Mouse (Mus musculus) gastrocnemius, adult 2 months (tissue): ENCODE results near the gene Il23r. TPM values are rescaled to one million over a fixed set of nuclear protein-coding genes. Genes with fewer than 3 reads are reported as not detected.

Experiments
- DNase-seq: peaks from one replicate; pipeline ENCODE4 v3.0.0; 2022
- H3K27ac ChIP-seq: fragments of 200-600 bp; 2 replicates; pipeline ENCODE4 v1.8.1; 2022; ENCODE audit warnings: mild to moderate bottlenecking
- H3K4me3 ChIP-seq: fragments of 200-600 bp; 2 replicates; pipeline ENCODE4 v1.8.1; 2022; ENCODE audit warnings: mild to moderate bottlenecking, moderate library complexity
- CTCF ChIP-seq: fragments of 200-600 bp; IDR thresholded peaks from 2 replicates; pipeline ENCODE4 v1.8.1; 2022; ENCODE audit warnings: antibody characterized with exemption, mild to moderate bottlenecking, moderate library complexity
- intact Hi-C: fragments of 180-260 bp; cut with DNase I; formaldehyde crosslinking; loops from one replicate; pipeline ENCODE4 v1.15.1; 2025
- total RNA-seq, 2 experiments: library from RNA; stranded (reverse); gene quantifications; 2 replicates each; pipeline ENCODE4 v1.2.3; 2021

Gene Il23r
- total RNA-seq, 2 experiments from 2014 or later = not detected

- no peak for TF ChIP-seq CTCF
- no peak for DNase-seq
- intact Hi-C loops = no loop called here
- Histone ChIP-seq H3K4me3 (no peak overlapping the region), H3K27ac (no peak overlapping the region)
Observed at GRCm38 (mm10) chr6:67413378-67413777, 78.3 kb downstream of the Il23r start.

GRCm38 (mm10) chr6:67405281-67405682, 86.4 kb downstream of the Il23r start:
- DNase-seq = no peak
- no peak for TF ChIP-seq CTCF
- intact Hi-C loops = no loop called here
- Histone ChIP-seq H3K4me3 (no peak overlapping the region), H3K27ac (no peak overlapping the region)

- no peak overlapping the region for H3K27ac ChIP-seq
- no peak overlapping the region for H3K4me3 ChIP-seq
- TF ChIP-seq CTCF = no peak
- no peak for DNase-seq
- intact Hi-C loops = no loop called here
Observed at GRCm38 (mm10) chr6:67399551-67399950, 92.1 kb downstream of the Il23r start.

GRCm38 (mm10) chr6:67375982-67376391, 115.7 kb downstream of the Il23r start, which contains the start of gene Il12rb2:
TSS of gene Il12rb2 (minus strand) at chr6:67376188.
- Histone ChIP-seq H3K4me3 (peak within 1 kb of the TSS; percentile 38), H3K27ac (no peak within 1 kb of the TSS)
- intact Hi-C loops = no loop called here
- TF ChIP-seq CTCF = no peak
- DNase-seq = peak; percentile 28

Other genes with a start within 250 kb of the Il23r start
- not detected for gene Il12rb2, start 115.7 kb downstream of the Il23r start, total RNA-seq
- not detected for gene Tacstd2, start 43.9 kb upstream of the Il23r start, total RNA-seq